Comparison of ENCODE assay signal across 9 mouse cellular contexts in the genomic region with DNA sequence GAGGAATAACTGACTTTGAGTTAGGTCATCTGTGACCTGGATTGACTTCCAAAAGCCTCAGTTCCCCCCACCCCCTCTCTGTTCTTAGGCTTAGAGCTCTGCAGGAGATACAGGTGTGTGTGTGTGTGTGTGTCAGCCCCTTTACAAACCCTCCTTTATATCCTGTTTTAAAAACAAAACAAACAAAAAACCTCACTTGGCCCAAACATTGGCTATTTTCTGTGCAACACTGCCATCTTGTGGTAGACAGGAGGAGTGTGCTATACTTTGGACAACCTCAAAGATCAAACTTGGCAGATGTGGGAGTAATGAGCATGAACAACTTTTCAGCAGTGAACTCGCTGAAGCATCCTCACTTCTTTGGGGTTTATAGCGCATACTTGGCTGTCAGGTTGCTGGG.
DNase-seq lines count a peak whose midpoint lies in the region; ATAC-seq lines count a peak whose summit lies in the region.
"Had no signal": no experiment of that assay in that cellular context is flagged by ENCODE, and none has a peak within 500 bp of the region (broad histone marks: within the 10 kb centered on the region; RNA-seq: fewer than 3 reads in every experiment).

No protein-coding gene starts in this region.

- H3K27me3 ChIP-seq in heart, embryonic 12.5 days (replicated peaks): 0 out of 2 replicates have a peak, but pooled peaks cover 6% of the 10 kb centered on the region
- peaks cover 30% of the 10 kb centered on the region for H3K27me3 ChIP-seq in embryonic facial prominence, embryonic 10.5 days (replicated peaks; ENCODE audit: low read depth, poor library complexity, severe bottlenecking)
- H3K27me3 ChIP-seq: liver, embryonic 13.5 days had no signal

- DNase-seq in heart, adult 18-20 months: peak; percentile 51 to 78
- DNase-seq in A20 (ENCODE audit: low read depth, low spot score): peak; percentile 53
- peak; percentile 88 for DNase-seq in adipocyte (ENCODE audit: low spot score)
- DNase-seq in embryonic facial prominence, embryonic 10.5 days (ENCODE audit: low spot score): peak; percentile 47
- peak; percentile 83 for DNase-seq in induced T-regulatory cell, adult 2 months (ENCODE audit: low read depth)
- DNase-seq in lung, postnatal 14 days: peak; percentile 57
- DNase-seq in right cerebral cortex, postnatal 4 days: peak; percentile 23
- DNase-seq: liver, embryonic 13.5 days had no signal

- H3K4me1 ChIP-seq in heart, embryonic 12.5 days (replicated peaks): no peaks in the 10 kb centered on the region
- peaks cover 27% of the 10 kb centered on the region for H3K4me1 ChIP-seq in embryonic facial prominence, embryonic 10.5 days
- H3K4me1 ChIP-seq: liver, embryonic 13.5 days had no signal

- H3K9ac ChIP-seq in heart, embryonic 12.5 days: no peak overlapping the region
- H3K9ac ChIP-seq: liver, embryonic 13.5 days had no signal

- no peaks in the 10 kb centered on the region for H3K36me3 ChIP-seq in heart, embryonic 12.5 days
- H3K36me3 ChIP-seq in embryonic facial prominence, embryonic 10.5 days (replicated peaks): no peaks in the 10 kb centered on the region
- H3K36me3 ChIP-seq: liver, embryonic 13.5 days had no signal

- 8% methylated on average over 2 of the region's 2 CpGs for WGBS in heart, embryonic 12.5 days
- 12% methylated on average over 2 of the region's 2 CpGs for WGBS in embryonic facial prominence, embryonic 10.5 days

- no peak overlapping the region for H3K27ac ChIP-seq in heart, embryonic 12.5 days (ENCODE audit: poor library complexity, severe bottlenecking)
- H3K27ac ChIP-seq in embryonic facial prominence, embryonic 10.5 days (replicated peaks): peak overlapping the region; percentile 52; the same call in 1 of the 2 replicates
- H3K27ac ChIP-seq: liver, embryonic 13.5 days had no signal

- H3K9me3 ChIP-seq in heart, embryonic 12.5 days (replicated peaks): no peaks in the 10 kb centered on the region
- H3K9me3 ChIP-seq in embryonic facial prominence, embryonic 10.5 days: no peaks in the 10 kb centered on the region
- H3K9me3 ChIP-seq: liver, embryonic 13.5 days had no signal

- no peak overlapping the region for H3K4me2 ChIP-seq in heart, embryonic 12.5 days
- H3K4me2 ChIP-seq: liver, embryonic 13.5 days had no signal

- no peak for ATAC-seq in heart, embryonic 12.5 days (ENCODE audit: insufficient number of reproducible peaks, low FRiP score)

- no peak overlapping the region for H3K4me3 ChIP-seq in heart, embryonic 12.5 days
- H3K4me3 ChIP-seq in embryonic facial prominence, embryonic 10.5 days: no peak overlapping the region
- H3K4me3 ChIP-seq: liver, embryonic 13.5 days had no signal

Comparison
In these comparisons a context has a peak if more than half of its experiments do, and no peak if none do; other contexts are left out.
1. DNase-seq: peak in every context shown above with its lines; median percentile 88 in adipocyte; 83 in induced T-regulatory cell, adult 2 months; 64 in heart, adult 18-20 months; 57 in lung, postnatal 14 days; 53 in A20; 47 in embryonic facial prominence, embryonic 10.5 days; 23 in right cerebral cortex, postnatal 4 days.